Mouse (Mus musculus): Measurements from ENCODE around the gene Rfng. TPM values are rescaled to one million over a fixed set of nuclear protein-coding genes. Genes with fewer than 3 reads are reported as not detected.

The Rfng gene
- polyA plus RNA-seq, 1 experiment: 87.4 TPM

- Histone ChIP-seq H3K4me3 (ENCODE audit: control insufficient read depth, insufficient read depth, low read length) (no peak overlapping the region), H3K36me3 (ENCODE audit: control insufficient read depth, insufficient read depth, low read length) (peaks cover 67% of the 10 kb centered on the region), H3K4me1 (replicated peaks; ENCODE audit: control insufficient read depth, insufficient read depth, low read length) (peaks cover 3% of the 10 kb centered on the region), H3K27me3 (ENCODE audit: control insufficient read depth, insufficient read depth, low read length) (no peaks in the 10 kb centered on the region), H3K27ac (ENCODE audit: control insufficient read depth, insufficient read depth, low read length) (no peak overlapping the region)
- no peak for DNase-seq
- WGBS: 98% methylated on average over 6 of the region's 6 CpGs
- TF ChIP-seq CTCF (IDR thresholded peaks at IDR 0.05; ENCODE audit: borderline replicate concordance, control insufficient read depth, extremely low read depth, insufficient read depth, low read length, poor library complexity) (no peak), POLR2A (IDR thresholded peaks at IDR 0.05; ENCODE audit: control insufficient read depth, extremely low read depth, insufficient read depth, low read length, poor library complexity) (no peak)
Measured at GRCm38 (mm10) chr11:120817358-120817757, 33.4 kb upstream of the Rfng start.

- H3K27me3 ChIP-seq (ENCODE audit: control insufficient read depth, insufficient read depth, low read length): no peaks in the 10 kb centered on the region
- no peak overlapping the region for H3K27ac ChIP-seq (ENCODE audit: control insufficient read depth, insufficient read depth, low read length)
- WGBS: 96% methylated on average over 16 of the region's 16 CpGs
- peaks cover 84% of the 10 kb centered on the region for H3K36me3 ChIP-seq (ENCODE audit: control insufficient read depth, insufficient read depth, low read length)
- no peak for DNase-seq
- no peaks in the 10 kb centered on the region for H3K4me1 ChIP-seq (replicated peaks; ENCODE audit: control insufficient read depth, insufficient read depth, low read length)
- TF ChIP-seq POLR2A (IDR thresholded peaks at IDR 0.05; ENCODE audit: control insufficient read depth, extremely low read depth, insufficient read depth, low read length, poor library complexity) (no peak), CTCF (IDR thresholded peaks at IDR 0.05; ENCODE audit: borderline replicate concordance, control insufficient read depth, extremely low read depth, insufficient read depth, low read length, poor library complexity) (no peak)
- H3K4me3 ChIP-seq (ENCODE audit: control insufficient read depth, insufficient read depth, low read length): no peak overlapping the region
Measured at GRCm38 (mm10) chr11:120812068-120812467, 28.1 kb upstream of the Rfng start.

GRCm38 (mm10) chr11:120808010-120808409, 24.0 kb upstream of the Rfng start:
- H3K4me3 ChIP-seq (ENCODE audit: control insufficient read depth, insufficient read depth, low read length): no peak overlapping the region
- no peaks in the 10 kb centered on the region for H3K4me1 ChIP-seq (replicated peaks; ENCODE audit: control insufficient read depth, insufficient read depth, low read length)
- no peak for TF ChIP-seq CTCF (IDR thresholded peaks at IDR 0.05; ENCODE audit: borderline replicate concordance, control insufficient read depth, extremely low read depth, insufficient read depth, low read length, poor library complexity)
- TF ChIP-seq POLR2A (IDR thresholded peaks at IDR 0.05; ENCODE audit: control insufficient read depth, extremely low read depth, insufficient read depth, low read length, poor library complexity): no peak
- no peak for DNase-seq
- no peaks in the 10 kb centered on the region for H3K27me3 ChIP-seq (ENCODE audit: control insufficient read depth, insufficient read depth, low read length)
- H3K36me3 ChIP-seq (ENCODE audit: control insufficient read depth, insufficient read depth, low read length): peaks cover 58% of the 10 kb centered on the region
- WGBS: 96% methylated on average over 12 of the region's 12 CpGs
- no peak overlapping the region for H3K27ac ChIP-seq (ENCODE audit: control insufficient read depth, insufficient read depth, low read length)

- H3K4me3 ChIP-seq (ENCODE audit: control insufficient read depth, insufficient read depth, low read length): no peak overlapping the region
- TF ChIP-seq POLR2A (IDR thresholded peaks at IDR 0.05; ENCODE audit: control insufficient read depth, extremely low read depth, insufficient read depth, low read length, poor library complexity) (no peak), CTCF (IDR thresholded peaks at IDR 0.05; ENCODE audit: borderline replicate concordance, control insufficient read depth, extremely low read depth, insufficient read depth, low read length, poor library complexity) (no peak)
- DNase-seq: no peak
- H3K27me3 ChIP-seq (ENCODE audit: control insufficient read depth, insufficient read depth, low read length): no peaks in the 10 kb centered on the region
- 95% methylated on average over 7 of the region's 7 CpGs for WGBS
- H3K4me1 ChIP-seq (replicated peaks; ENCODE audit: control insufficient read depth, insufficient read depth, low read length): no peaks in the 10 kb centered on the region
- H3K27ac ChIP-seq (ENCODE audit: control insufficient read depth, insufficient read depth, low read length): no peak overlapping the region
- peaks cover 39% of the 10 kb centered on the region for H3K36me3 ChIP-seq (ENCODE audit: control insufficient read depth, insufficient read depth, low read length)
Measured at GRCm38 (mm10) chr11:120805375-120806298, 21.6 kb upstream of the Rfng start.

- WGBS: 87% methylated on average over 4 of the region's 4 CpGs
- Histone ChIP-seq H3K27me3 (ENCODE audit: control insufficient read depth, insufficient read depth, low read length) (no peaks in the 10 kb centered on the region), H3K36me3 (ENCODE audit: control insufficient read depth, insufficient read depth, low read length) (peaks cover 31% of the 10 kb centered on the region), H3K27ac (ENCODE audit: control insufficient read depth, insufficient read depth, low read length) (no peak overlapping the region), H3K4me1 (replicated peaks; ENCODE audit: control insufficient read depth, insufficient read depth, low read length) (no peaks in the 10 kb centered on the region), H3K4me3 (ENCODE audit: control insufficient read depth, insufficient read depth, low read length) (no peak overlapping the region)
- DNase-seq: no peak
- TF ChIP-seq CTCF (IDR thresholded peaks at IDR 0.05; ENCODE audit: borderline replicate concordance, control insufficient read depth, extremely low read depth, insufficient read depth, low read length, poor library complexity) (no peak), POLR2A (IDR thresholded peaks at IDR 0.05; ENCODE audit: control insufficient read depth, extremely low read depth, insufficient read depth, low read length, poor library complexity) (no peak)
Measured at GRCm38 (mm10) chr11:120804769-120805168, 20.8 kb upstream of the Rfng start.

- no peak for DNase-seq
- H3K4me3 ChIP-seq (ENCODE audit: control insufficient read depth, insufficient read depth, low read length): no peak overlapping the region
- peaks cover 26% of the 10 kb centered on the region for H3K36me3 ChIP-seq (ENCODE audit: control insufficient read depth, insufficient read depth, low read length)
- H3K27me3 ChIP-seq (ENCODE audit: control insufficient read depth, insufficient read depth, low read length): no peaks in the 10 kb centered on the region
- H3K27ac ChIP-seq (ENCODE audit: control insufficient read depth, insufficient read depth, low read length): no peak overlapping the region
- no peaks in the 10 kb centered on the region for H3K4me1 ChIP-seq (replicated peaks; ENCODE audit: control insufficient read depth, insufficient read depth, low read length)
- TF ChIP-seq POLR2A (IDR thresholded peaks at IDR 0.05; ENCODE audit: control insufficient read depth, extremely low read depth, insufficient read depth, low read length, poor library complexity) (no peak), CTCF (IDR thresholded peaks at IDR 0.05; ENCODE audit: borderline replicate concordance, control insufficient read depth, extremely low read depth, insufficient read depth, low read length, poor library complexity) (no peak)
- 88% methylated on average over 7 of the region's 7 CpGs for WGBS
Measured at GRCm38 (mm10) chr11:120804274-120804673, 20.3 kb upstream of the Rfng start.
